In genomic region chr2:155624730-155625129, GRCm38 (mm10) we compare ENCODE assay signal across 9 mouse cellular contexts. TPM values are rescaled to one million over a fixed set of nuclear protein-coding genes. Genes with fewer than 3 reads are reported as not detected.
DNase-seq lines count a peak whose midpoint lies in the region; ATAC-seq and TF ChIP-seq lines count a peak whose summit lies in the region.
"Had no signal": no experiment of that assay in that cellular context is flagged by ENCODE, and none has a peak within 500 bp of the region (broad histone marks: within the 10 kb centered on the region; RNA-seq: fewer than 3 reads in every experiment).

No protein-coding gene starts in this region.

- TF ChIP-seq POLR2A in CH12.LX (IDR thresholded peaks at IDR 0.05; ENCODE audit: low read depth, low read length): no peak
- no peak for TF ChIP-seq POLR2A in small intestine, adult 2 months (IDR thresholded peaks at IDR 0.05; ENCODE audit: low read depth, low read length)

- no peak overlapping the region for H3K27ac ChIP-seq in kidney, embryonic 14.5 days (ENCODE audit: low read depth, low read length)
- no peak overlapping the region for H3K27ac ChIP-seq in CH12.LX (ENCODE audit: insufficient read depth, low read depth)
- H3K27ac ChIP-seq in small intestine, adult 2 months (ENCODE audit: insufficient read depth, low read depth, low read length): no peak overlapping the region
- H3K27ac ChIP-seq: heart, embryonic 15.5 days had no signal

- no peaks in the 10 kb centered on the region for H3K79me2 ChIP-seq in CH12.LX (replicated peaks; ENCODE audit: control insufficient read depth, extremely low read depth, insufficient read depth, poor library complexity, severe bottlenecking)

- 40% methylated on average over 10 of the region's 10 CpGs for WGBS in kidney, embryonic 14.5 days
- 43% methylated on average over 10 of the region's 10 CpGs for WGBS in small intestine, adult 2 months

- no peaks in the 10 kb centered on the region for H3K36me3 ChIP-seq in kidney, embryonic 14.5 days (ENCODE audit: control insufficient read depth, insufficient read depth, low read length)
- H3K36me3 ChIP-seq in CH12.LX (replicated peaks in 1 of 2; ENCODE audit: control insufficient read depth in 1 of 2, insufficient read depth in 1 of 2, low read length in 1 of 2): peaks cover 0 to 13% of the 10 kb centered on the region in 2 experiments
- H3K36me3 ChIP-seq in small intestine, adult 2 months (ENCODE audit: control insufficient read depth, insufficient read depth, low read length): no peaks in the 10 kb centered on the region

- peaks cover 5% of the 10 kb centered on the region; the same call in 1 of the 2 replicates for H3K4me1 ChIP-seq in kidney, embryonic 14.5 days (ENCODE audit: control insufficient read depth, insufficient read depth, low read length)
- 0 out of 4 replicates have a peak, but pooled peaks cover 0 to 2% of the 10 kb centered on the region in 2 experiments for H3K4me1 ChIP-seq in CH12.LX (ENCODE audit: control insufficient read depth in 1 of 2, insufficient read depth in 2 of 2)
- H3K4me1 ChIP-seq in small intestine, adult 2 months (ENCODE audit: control insufficient read depth, insufficient read depth, insufficient read length, low read length): peaks cover 24% of the 10 kb centered on the region

- H3K4me3 ChIP-seq in kidney, embryonic 14.5 days (ENCODE audit: low read length): no peak overlapping the region
- no peak overlapping the region for H3K4me3 ChIP-seq in CH12.LX (replicated peaks in 1 of 3; ENCODE audit: low read depth in 2 of 3, low read length in 2 of 3, poor library complexity in 1 of 3)
- no peak overlapping the region for H3K4me3 ChIP-seq in small intestine, adult 2 months (ENCODE audit: low read depth, low read length)
- H3K4me3 ChIP-seq: heart, embryonic 15.5 days had no signal

- TF ChIP-seq CTCF in CH12.LX (conservative IDR thresholded peaks at IDR 0.05 in 1 of 2, IDR thresholded peaks at IDR 0.05 in 1 of 2; ENCODE audit: low read depth in 2 of 2, low read length in 2 of 2): peak; percentile 75 to 95
- peak; percentile 67; the same call in 1 of the 2 replicates for TF ChIP-seq CTCF in small intestine, adult 2 months (IDR thresholded peaks at IDR 0.05; ENCODE audit: extremely low read depth, insufficient read length, insufficient replicate concordance, low read depth, low read length)

- in situ Hi-C loops in CH12.LX (cut with MboI; ENCODE audit: low pct_ligation_motif_present, low pct_unique_long_range_greater_than_20kb, low sequenced_read_pairs): loop anchor here (5.0 kb wide), 1 partner anchor 37 kb away; no protein-coding TSS in a partner anchor

- ATAC-seq in kidney, embryonic 14.5 days (ENCODE audit: low FRiP score, low TSS enrichment): no peak
- ATAC-seq in hematopoietic stem cell, adult 5-6 weeks (replicated peaks in 1 of 2; ENCODE audit: insufficient read depth in 1 of 2, low FRiP score in 2 of 2, low TSS enrichment in 1 of 2, low read depth in 1 of 2, poor library complexity in 2 of 2, severe bottlenecking in 2 of 2): peak; percentile 18 to 48; a peak in 1 of 4 replicates

- dilution Hi-C loops in CH12.LX (cut with MboI; ENCODE audit: extremely low pct_ligation_motif_present, extremely low pct_unique_long_range_greater_than_20kb, low sequenced_read_pairs): no loop called here

- TF ChIP-seq EP300 in CH12.LX (IDR thresholded peaks at IDR 0.05; ENCODE audit: low read length): no peak

- no peak overlapping the region for H3K4me2 ChIP-seq in kidney, embryonic 14.5 days (replicated peaks; ENCODE audit: low read depth, low read length)
- H3K4me2 ChIP-seq in CH12.LX (ENCODE audit: insufficient read depth, low read depth, poor library complexity, severe bottlenecking): no peak overlapping the region
- H3K4me2 ChIP-seq: heart, embryonic 15.5 days had no signal

- TF ChIP-seq RAD21 in CH12.LX (IDR thresholded peaks at IDR 0.05; ENCODE audit: low read depth, low read length): peak; percentile 92

- no peaks in the 10 kb centered on the region for H3K9me3 ChIP-seq in kidney, embryonic 14.5 days (ENCODE audit: control insufficient read depth, low read length)
- no peaks in the 10 kb centered on the region for H3K9me3 ChIP-seq in CH12.LX (replicated peaks; ENCODE audit: low read length)
- H3K9me3 ChIP-seq: heart, embryonic 15.5 days had no signal

- H3K27me3 ChIP-seq in kidney, embryonic 14.5 days (ENCODE audit: control insufficient read depth, insufficient read depth, low read length): peaks cover 26% of the 10 kb centered on the region
- peaks cover 25% of the 10 kb centered on the region for H3K27me3 ChIP-seq in CH12.LX (replicated peaks)
- no peaks in the 10 kb centered on the region for H3K27me3 ChIP-seq in small intestine, adult 2 months (ENCODE audit: control insufficient read depth, insufficient read depth, low read length)

- DNase-seq in kidney, postnatal 4 days: peak; percentile 45 to 65
- peak; percentile 84 for DNase-seq in CH12.LX (ENCODE audit: extremely low read depth)
- DNase-seq in Muller cell, postnatal 12 days (ENCODE audit: inconsistent ontology term): peak; percentile 51
- no peak for DNase-seq in adrenal gland, adult 2 months
- no peak for DNase-seq in layer of hippocampus, postnatal 25 days (ENCODE audit: extremely low spot score in 1 of 2, low spot score in 1 of 2)

- H3K9ac ChIP-seq in kidney, embryonic 14.5 days (ENCODE audit: low read depth, low read length): no peak overlapping the region
- no peak overlapping the region for H3K9ac ChIP-seq in CH12.LX (ENCODE audit: insufficient read depth, low read depth)
- H3K9ac ChIP-seq: heart, embryonic 15.5 days had no signal

TF ChIP-seq in CH12.LX, 34 proteins besides CTCF, POLR2A, EP300 and RAD21:
- no peak for TF ChIP-seq ZNF384 (IDR thresholded peaks at IDR 0.05; ENCODE audit: low read depth, low read length)
- TF ChIP-seq MEF2A (IDR thresholded peaks at IDR 0.05; ENCODE audit: borderline replicate concordance, low read depth, low read length): 0 out of 2 replicates have a peak, but pooled peaks have one; percentile 17
- peak; percentile 20; the same call in 1 of the 2 replicates for TF ChIP-seq ZC3H11A (IDR thresholded peaks at IDR 0.05; ENCODE audit: low read depth, low read length)
- TF ChIP-seq SIN3A (IDR thresholded peaks at IDR 0.05; ENCODE audit: low read length): no peak
- no peak for TF ChIP-seq TCF12 (IDR thresholded peaks at IDR 0.05; ENCODE audit: low read depth, low read length)
- peak; percentile 85 for TF ChIP-seq SMC3 (IDR thresholded peaks at IDR 0.05; ENCODE audit: low read depth, low read length)
- no peak for TF ChIP-seq KAT2A (IDR thresholded peaks at IDR 0.05; ENCODE audit: insufficient replicate concordance, low read length)
- TF ChIP-seq MAFK (IDR thresholded peaks at IDR 0.05; ENCODE audit: insufficient replicate concordance, low read length): no peak
- TF ChIP-seq ELF1 (IDR thresholded peaks at IDR 0.05; ENCODE audit: low read depth, low read length): no peak
- TF ChIP-seq MAX (IDR thresholded peaks at IDR 0.05; ENCODE audit: low read length): peak; percentile 96
- no peak for TF ChIP-seq IRF4 (IDR thresholded peaks at IDR 0.05; ENCODE audit: low read depth, low read length)
- TF ChIP-seq USF2 (conservative IDR thresholded peaks at IDR 0.05; ENCODE audit: low read depth, low read length): no peak
- TF ChIP-seq JUND (conservative IDR thresholded peaks at IDR 0.05; ENCODE audit: low read depth, low read length): 0 out of 2 replicates have a peak, but pooled peaks have one; percentile 19
- no peak for TF ChIP-seq PAX5 (IDR thresholded peaks at IDR 0.05; ENCODE audit: low read length)
- TF ChIP-seq HCFC1 (IDR thresholded peaks at IDR 0.05; ENCODE audit: low read depth, low read length): no peak
- TF ChIP-seq USF1 (IDR thresholded peaks at IDR 0.05; ENCODE audit: low read depth, low read length): peak; percentile 39
- no peak for TF ChIP-seq E2F4 (IDR thresholded peaks at IDR 0.05; ENCODE audit: insufficient replicate concordance, low read depth, low read length)
- TF ChIP-seq MYC (IDR thresholded peaks at IDR 0.05; ENCODE audit: low read depth, low read length): peak; percentile 99
- TF ChIP-seq MXI1 (IDR thresholded peaks at IDR 0.05; ENCODE audit: low read depth, low read length): peak; percentile 90

RNA-seq across cellular contexts. Expression of gene Myh7b, which starts 13.7 kb away (rescaled TPM):
- polyA plus RNA-seq in kidney, embryonic 14.5 days (2014; fragmentation: Nextera tagmentation; extraction: Ambion mirVana): 0.96 and 2.1 TPM in 2 replicates
- under 0.01 and 0.51 TPM in 2 replicates for total RNA-seq in CH12.LX (2012; rRNA removed)
- 0.43 TPM in 1 of 2 replicates, not detected in the other for total RNA-seq in CH12.LX (2014; rRNA removed)
- not detected in 2 replicates for polyA plus RNA-seq in CH12.LX (2012; ENCODE audit: insufficient read length, low read depth)
- total RNA-seq in hematopoietic stem cell, adult 5-6 weeks (2017): 0.10 TPM in 1 of 2 replicates, not detected in the other
- 0.47 and 0.51 TPM in 2 replicates for polyA plus RNA-seq in small intestine, adult 2 months (2012; rRNA removed)
- total RNA-seq in adrenal gland, adult 2 months (2021): under 1 TPM; 0.10 to 0.20 TPM
- 0.40 TPM in 1 of 2 replicates, not detected in the other for polyA plus RNA-seq in adrenal gland, adult 2 months (2012; rRNA removed)
- total RNA-seq in layer of hippocampus, postnatal 25 days (2021): 1 to 10 TPM; 2.7 to 3.7 TPM

RNA-seq across cellular contexts. Expression of gene Gss, which starts 32.1 kb away (rescaled TPM):
- polyA plus RNA-seq in kidney, embryonic 14.5 days (2014; fragmentation: Nextera tagmentation; extraction: Ambion mirVana): 25.0 and 29.8 TPM in 2 replicates
- 16.8 and 17.3 TPM in 2 replicates for total RNA-seq in CH12.LX (2012; rRNA removed)
- 20.1 and 21.9 TPM in 2 replicates for total RNA-seq in CH12.LX (2014; rRNA removed)
- polyA plus RNA-seq in CH12.LX (2012; ENCODE audit: insufficient read length, low read depth): 18.0 and 20.6 TPM in 2 replicates
- 18.3 and 32.5 TPM in 2 replicates for total RNA-seq in hematopoietic stem cell, adult 5-6 weeks (2017)
- polyA plus RNA-seq in small intestine, adult 2 months (2012; rRNA removed): 73.0 and 85.3 TPM in 2 replicates
- total RNA-seq in adrenal gland, adult 2 months (2021): 10 to 100 TPM; 53.7 to 98.5 TPM
- 67.6 and 101 TPM in 2 replicates for polyA plus RNA-seq in adrenal gland, adult 2 months (2012; rRNA removed)
- total RNA-seq in layer of hippocampus, postnatal 25 days (2021): 10 to 100 TPM; 22.6 to 26.5 TPM

Comparison
In these comparisons a context has a peak if more than half of its experiments do, and no peak if none do; other contexts are left out.
1. DNase-seq: peak in kidney, postnatal 4 days (2 of 2), CH12.LX (single experiment) and Muller cell, postnatal 12 days (single experiment); none in adrenal gland, adult 2 months (single experiment) and layer of hippocampus, postnatal 25 days (0 of 2).